Mouse (Mus musculus) urinary bladder, postnatal 36 days (tissue): ENCODE data around the gene Man2a1.

Source experiments
- DNase-seq, 2 experiments: peaks; one replicate each; pipeline ENCODE4 v3.0.0; 2022; ENCODE audit warnings: low spot score in 2 of 2, mixed read lengths in 1 of 2

Man2a1 gene

GRCm38 (mm10) chr17:64697277-64697831 lies 96.8 kb downstream of the Man2a1 start:
- no peak for DNase-seq

GRCm38 (mm10) chr17:64698516-64698915 lies 98.0 kb downstream of the Man2a1 start:
- no peak for DNase-seq

DNA sequence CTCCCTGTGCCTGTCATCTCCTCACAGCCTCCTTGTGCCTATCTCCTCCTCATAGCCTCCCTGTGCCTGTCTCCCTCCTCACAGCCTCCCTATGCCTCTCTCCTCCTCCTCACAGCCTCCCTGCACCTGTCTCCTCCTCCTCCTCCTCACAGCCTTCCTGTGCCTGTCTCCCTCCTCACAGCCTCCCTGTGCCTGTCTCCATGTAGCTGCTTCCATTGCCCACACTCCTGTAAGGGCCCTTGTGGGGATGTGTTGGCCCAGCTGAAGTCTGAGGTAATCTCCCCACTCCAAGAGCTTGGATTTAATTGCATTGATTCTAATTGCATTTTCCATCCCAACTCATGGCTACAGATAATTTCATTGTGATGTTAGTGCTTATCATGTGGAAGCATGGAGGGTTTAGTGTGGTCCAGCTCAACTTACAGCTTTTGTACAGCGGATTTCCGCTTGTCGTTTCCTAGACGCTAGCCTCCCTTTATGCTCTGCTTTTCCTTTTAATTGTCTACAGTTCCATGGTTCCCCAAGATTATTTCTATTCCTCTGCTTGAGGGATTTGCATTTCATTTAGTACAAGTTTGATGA lies 103.2 kb downstream of the Man2a1 start:
- no peak for DNase-seq

- DNase-seq: no peak
Measured at GRCm38 (mm10) chr17:64707529-64707928, 107.0 kb downstream of the Man2a1 start.

- DNase-seq: peak in 1 of 2 experiments; percentile 33
Measured at GRCm38 (mm10) chr17:64716318-64716717, 115.8 kb downstream of the Man2a1 start.

GRCm38 (mm10) chr17:64719760-64720159 lies 119.2 kb downstream of the Man2a1 start:
- no peak for DNase-seq

DNA sequence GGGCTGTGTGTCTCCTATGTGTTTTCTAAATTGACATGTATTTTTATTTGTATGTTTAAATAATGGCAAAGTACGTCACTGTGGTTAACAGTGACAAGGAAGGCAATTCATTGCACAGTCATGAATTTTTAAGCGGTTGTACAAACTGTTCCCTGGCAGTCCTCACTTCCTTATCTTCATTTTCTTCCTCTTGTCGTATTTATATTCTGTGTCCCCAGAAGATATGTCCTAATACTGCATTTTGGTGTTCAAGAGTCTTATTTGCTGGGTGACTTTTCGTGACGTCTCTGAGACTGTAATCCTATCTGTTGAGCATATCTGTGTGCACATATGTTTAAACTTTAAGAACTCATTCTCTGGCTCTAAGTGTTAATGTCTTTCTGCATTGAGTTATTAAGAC lies 120.6 kb downstream of the Man2a1 start:
- DNase-seq: no peak

DNA sequence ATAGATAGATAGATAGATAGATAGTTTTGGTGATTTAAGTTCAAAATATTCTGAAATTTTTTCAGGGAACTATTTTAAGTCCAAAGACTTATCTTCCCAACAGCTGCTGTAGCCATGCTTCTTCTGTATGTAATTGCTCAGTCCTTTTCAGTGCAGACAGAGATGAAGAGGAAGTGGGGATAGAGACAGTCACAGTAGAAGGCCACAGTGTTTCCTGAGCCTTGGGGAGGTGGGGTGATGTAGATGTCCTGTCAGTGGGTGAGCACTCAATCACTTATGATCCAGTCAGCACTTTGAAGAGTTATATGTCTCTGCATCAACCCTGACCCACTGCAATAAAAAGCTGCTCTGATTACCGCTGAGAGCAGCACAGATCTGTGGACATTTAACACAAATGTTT lies 122.6 kb downstream of the Man2a1 start:
- DNase-seq: no peak

DNA sequence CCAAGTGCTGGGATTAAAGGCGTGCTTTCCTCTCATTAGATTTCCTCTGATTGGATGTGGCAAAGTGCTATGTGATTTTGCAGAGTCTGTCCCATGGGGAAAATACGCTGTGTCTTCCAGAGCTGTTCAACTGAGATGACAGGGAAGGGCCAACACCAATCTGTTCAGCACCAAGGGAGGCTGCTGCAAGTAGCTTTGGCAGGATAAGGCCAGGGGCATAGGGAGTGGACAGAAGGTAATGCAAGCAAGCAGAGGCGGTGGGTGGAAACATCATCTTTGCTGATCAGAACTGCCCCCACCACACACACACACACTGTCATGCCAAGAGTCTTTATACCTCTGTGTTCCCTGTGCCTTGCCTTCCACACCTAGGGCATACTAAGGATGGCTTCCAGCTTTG lies 124.7 kb downstream of the Man2a1 start:
- no peak for DNase-seq

DNA sequence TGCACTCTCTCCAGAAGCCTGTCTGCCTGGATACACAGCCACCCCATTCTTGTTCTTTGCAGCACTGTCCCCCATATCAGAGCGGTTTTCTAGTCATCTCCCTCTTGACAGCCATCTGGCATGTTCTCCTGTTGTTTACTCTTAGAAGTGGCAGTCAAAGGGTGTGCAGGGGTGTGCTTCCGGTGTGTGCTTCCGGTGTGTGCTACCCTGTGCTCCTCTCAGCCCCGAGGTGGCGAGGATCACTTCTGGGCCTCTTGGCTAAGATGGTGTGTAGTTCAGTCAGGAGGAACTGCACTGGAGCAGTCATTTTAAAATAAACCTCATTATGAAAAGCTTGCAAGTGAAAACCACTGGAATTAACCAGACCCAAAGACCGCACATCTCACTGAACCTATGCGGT lies 125.5 kb downstream of the Man2a1 start:
- no peak for DNase-seq

DNA sequence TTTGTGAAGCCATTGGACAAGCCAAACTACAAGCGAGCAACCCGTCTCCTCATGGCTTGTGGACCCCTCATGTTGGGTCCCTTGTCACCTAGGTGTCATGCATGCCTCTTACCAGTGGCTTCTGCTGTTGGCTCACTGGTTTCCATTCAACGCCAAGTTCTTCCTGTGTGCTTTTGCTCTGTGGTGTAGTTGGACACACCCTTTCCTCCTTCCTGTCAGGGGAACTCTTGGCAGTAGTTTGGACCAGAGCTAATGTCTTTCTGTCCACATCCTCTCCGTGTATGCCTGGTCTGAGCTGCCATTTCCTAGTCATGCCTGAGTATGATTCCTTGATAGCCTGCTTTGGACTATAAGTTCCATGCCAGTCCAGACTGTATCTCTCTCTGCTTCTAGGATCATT lies 135.0 kb downstream of the Man2a1 start:
- no peak for DNase-seq

DNA sequence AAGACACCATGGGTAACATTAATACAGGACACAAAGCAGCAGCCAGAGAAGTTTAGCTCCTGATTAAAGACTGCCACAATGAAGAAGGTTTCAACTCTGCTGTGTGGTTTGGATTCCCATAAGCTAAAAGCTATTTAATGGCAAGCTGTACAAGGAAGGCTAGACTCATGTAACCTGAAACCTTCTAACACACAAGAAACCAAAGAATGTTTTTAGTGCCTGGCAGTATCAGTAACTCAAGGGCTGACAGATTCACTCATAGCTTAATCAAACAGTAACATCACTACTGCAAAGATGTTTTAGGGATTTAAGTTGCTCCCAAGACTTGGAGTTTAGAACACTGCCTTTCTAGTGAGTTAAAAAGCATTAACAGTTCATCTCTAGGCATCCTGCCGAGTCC lies 137.4 kb downstream of the Man2a1 start:
- DNase-seq: no peak

- no peak for DNase-seq
Measured at GRCm38 (mm10) chr17:64739129-64739528, 138.6 kb downstream of the Man2a1 start.

DNA sequence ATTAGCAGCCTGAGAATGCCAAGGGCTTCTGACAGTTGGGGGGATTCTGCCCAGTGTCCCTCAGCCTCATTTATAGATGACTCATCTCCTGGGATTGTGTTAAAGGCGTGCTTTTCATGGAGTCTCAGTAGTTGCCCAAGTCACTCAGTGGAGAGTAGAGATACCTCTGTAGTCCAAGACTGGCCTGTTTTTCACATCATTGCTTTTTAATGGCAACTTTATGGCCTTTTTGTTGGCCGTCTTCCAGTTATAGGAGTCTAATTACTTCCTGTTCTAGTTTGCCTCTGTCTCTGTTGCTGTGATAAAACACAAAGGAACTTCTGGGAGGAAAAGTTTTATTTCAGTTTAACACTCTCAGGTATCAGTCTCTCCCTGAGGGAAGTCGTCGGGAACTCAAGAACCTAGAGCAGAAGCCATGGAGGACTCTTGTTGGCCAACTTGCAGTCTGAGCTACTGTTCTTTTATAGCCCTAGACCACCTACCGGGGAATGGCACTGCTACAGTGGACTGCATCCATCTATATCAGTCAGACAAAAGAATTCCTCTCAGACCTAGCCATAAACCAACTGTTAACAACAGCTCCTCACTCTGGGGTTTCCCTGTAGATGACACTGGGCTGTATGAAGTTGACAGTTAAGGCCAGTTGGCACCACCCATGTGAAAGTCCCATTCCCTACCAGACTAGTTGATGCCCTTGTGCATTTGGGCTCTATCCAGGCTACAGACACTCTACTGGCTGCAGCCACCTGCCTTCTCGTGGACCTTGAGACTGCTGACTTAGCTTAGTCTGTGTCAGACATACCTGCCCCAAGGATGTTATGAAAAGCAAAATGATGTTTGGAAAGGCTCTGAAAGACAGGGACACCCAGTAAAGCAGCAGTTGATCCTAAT lies 142.4 kb downstream of the Man2a1 start:
- DNase-seq: no peak

- no peak for DNase-seq
Measured at GRCm38 (mm10) chr17:64743606-64744300, 143.2 kb downstream of the Man2a1 start.

- no peak for DNase-seq
Measured at GRCm38 (mm10) chr17:64746637-64747225, 146.2 kb downstream of the Man2a1 start.

DNA sequence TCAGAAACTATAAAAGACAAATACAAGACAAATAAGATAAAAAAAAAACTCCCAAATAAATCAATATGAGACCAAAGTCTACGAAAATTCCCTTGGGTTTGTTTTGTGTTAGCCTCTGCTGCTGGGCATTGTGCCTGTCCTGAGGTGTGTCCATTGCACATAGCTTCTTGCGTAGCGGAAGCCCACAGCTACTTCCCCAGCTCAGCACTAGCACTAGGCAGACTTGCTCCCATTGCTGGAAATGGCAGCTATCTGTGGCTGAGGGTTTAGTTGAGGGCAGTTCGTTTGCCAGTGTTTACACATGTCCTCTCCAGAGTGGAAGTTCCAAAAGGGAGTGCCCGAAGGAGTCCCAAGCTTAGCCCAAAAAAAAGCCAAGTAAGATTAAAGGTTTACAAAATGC lies 146.9 kb downstream of the Man2a1 start:
- no peak for DNase-seq

- no peak for DNase-seq
Measured at GRCm38 (mm10) chr17:64748131-64748530, 147.6 kb downstream of the Man2a1 start.

GRCm38 (mm10) chr17:64749146-64749545 lies 148.6 kb downstream of the Man2a1 start:
- DNase-seq: no peak

DNA sequence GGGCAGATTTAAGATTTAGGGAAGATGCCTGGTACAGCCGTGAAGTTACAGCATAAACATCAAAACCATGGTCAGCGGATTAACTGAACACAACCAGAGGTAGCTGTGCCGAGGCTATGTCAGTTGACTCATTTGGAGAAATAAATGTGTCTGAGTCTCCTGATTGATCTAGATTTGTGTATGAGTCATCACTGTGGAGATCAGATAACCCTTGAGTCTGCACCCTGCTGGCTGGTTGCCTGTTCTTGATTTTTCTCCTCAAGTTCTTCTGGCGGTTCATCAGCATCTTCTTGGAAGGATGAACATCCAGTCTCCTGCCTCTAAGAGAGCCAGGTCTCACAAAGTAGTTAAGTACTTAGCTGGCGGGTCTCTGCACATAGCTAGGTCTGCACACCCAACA lies 150.7 kb downstream of the Man2a1 start:
- peak in 1 of 2 experiments; percentile 7 for DNase-seq

- DNase-seq: peak in 1 of 2 experiments; percentile 15
Measured at GRCm38 (mm10) chr17:64752126-64753019, 151.8 kb downstream of the Man2a1 start.
